Mouse (Mus musculus) liver, embryonic 15.5 days (tissue): ENCODE measurements around the gene Cdh13. TPM values are rescaled to one million over a fixed set of nuclear protein-coding genes. Genes with fewer than 3 reads are reported as not detected.

Experiments used
- ATAC-seq: fragments of 200-750 bp; cut with Nextera tagmentation; 2 replicates; pipeline ENCODE4 v1.8.0; 2017; ENCODE audit warnings: moderate number of reproducible peaks, mild to moderate bottlenecking, moderate library complexity; ENCODE audit not compliant: insufficient read depth
- H3K27ac ChIP-seq: fragments of 300-500 bp; sonication (generic); replicated peaks from 2 replicates; pipeline ENCODE4 v1.5.1; 2015; ENCODE audit warnings: mild to moderate bottlenecking, inconsistent platforms
- H3K27me3 ChIP-seq: fragments of 300-500 bp; sonication (generic); 2 replicates; pipeline ENCODE4 v1.6.1; 2015; ENCODE audit warnings: mild to moderate bottlenecking, inconsistent platforms
- H3K36me3 ChIP-seq: fragments of 300-500 bp; sonication (generic); replicated peaks from 2 replicates; pipeline ENCODE4 v1.6.1; 2015; ENCODE audit warnings: moderate library complexity, mild to moderate bottlenecking, inconsistent platforms
- H3K4me1 ChIP-seq: fragments of 300-500 bp; sonication (generic); replicated peaks from 2 replicates; pipeline ENCODE4 v1.6.1; 2015; ENCODE audit warnings: inconsistent platforms
- H3K4me2 ChIP-seq: fragments of 300-500 bp; sonication (generic); 2 replicates; pipeline ENCODE4 v1.6.1; 2015; ENCODE audit warnings: moderate library complexity, mild to moderate bottlenecking, inconsistent platforms
- H3K4me3 ChIP-seq: fragments of 300-500 bp; sonication (generic); replicated peaks from 2 replicates; pipeline ENCODE4 v1.5.1; 2015; ENCODE audit warnings: mild to moderate bottlenecking, inconsistent platforms
- H3K9ac ChIP-seq: fragments of 300-500 bp; sonication (generic); 2 replicates; pipeline ENCODE4 v1.6.1; 2015; ENCODE audit warnings: moderate library complexity, mild to moderate bottlenecking, inconsistent platforms
- H3K9me3 ChIP-seq: fragments of 300-500 bp; sonication (generic); replicated peaks from 2 replicates; pipeline ENCODE4 v1.6.1; 2016; ENCODE audit warnings: inconsistent platforms
- WGBS: fragments of 180-500 bp; shearing (Covaris S2); methylation state at CpG from one replicate; pipeline ENCODE4 v1.1.7; 2015; ENCODE audit warnings: mixed read lengths; ENCODE audit not compliant: insufficient replicate concordance; 5-methylcytosine and 5-hydroxymethylcytosine counted together
- polyA plus RNA-seq: library from polyadenylated mRNA; unstranded; fragments of >200 nt; fragmentation: Nextera tagmentation; extraction: Ambion mirVana; gene quantifications from 2 replicates; pipeline ENCODE4 v1.2.1, GENCODE M21; 2015

Cdh13 gene
- polyA plus RNA-seq, 1 experiment from 2014 or later: 0.56 TPM

DNA sequence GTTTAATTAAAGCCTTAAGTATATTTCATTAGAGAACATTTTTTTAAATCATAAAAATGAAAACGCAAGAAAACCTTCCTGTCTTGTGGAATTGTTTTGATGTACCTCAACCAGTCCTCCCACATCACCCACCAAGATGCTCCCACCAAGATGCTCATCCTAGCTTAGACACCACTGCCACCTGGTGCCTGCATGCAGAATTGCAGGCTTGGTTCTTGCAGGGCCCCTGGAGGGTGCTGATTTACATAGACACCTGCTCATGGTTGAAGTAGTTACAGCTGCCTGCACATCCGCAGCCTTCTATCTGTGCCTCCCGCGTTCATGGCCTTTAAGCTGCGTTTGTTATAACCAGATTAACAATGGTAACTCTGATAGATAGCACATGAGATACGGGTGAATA lies 566.8 kb downstream of the Cdh13 start:
- WGBS: 15% methylated on average over 6 of the region's 6 CpGs
- no peak overlapping the region for H3K9ac ChIP-seq
- H3K27ac ChIP-seq: no peak overlapping the region
- no peaks in the 10 kb centered on the region for H3K9me3 ChIP-seq
- no peaks in the 10 kb centered on the region for H3K36me3 ChIP-seq
- no peak overlapping the region for H3K4me2 ChIP-seq
- H3K27me3 ChIP-seq: no peaks in the 10 kb centered on the region
- ATAC-seq: no peak
- H3K4me1 ChIP-seq: no peaks in the 10 kb centered on the region
- no peak overlapping the region for H3K4me3 ChIP-seq

DNA sequence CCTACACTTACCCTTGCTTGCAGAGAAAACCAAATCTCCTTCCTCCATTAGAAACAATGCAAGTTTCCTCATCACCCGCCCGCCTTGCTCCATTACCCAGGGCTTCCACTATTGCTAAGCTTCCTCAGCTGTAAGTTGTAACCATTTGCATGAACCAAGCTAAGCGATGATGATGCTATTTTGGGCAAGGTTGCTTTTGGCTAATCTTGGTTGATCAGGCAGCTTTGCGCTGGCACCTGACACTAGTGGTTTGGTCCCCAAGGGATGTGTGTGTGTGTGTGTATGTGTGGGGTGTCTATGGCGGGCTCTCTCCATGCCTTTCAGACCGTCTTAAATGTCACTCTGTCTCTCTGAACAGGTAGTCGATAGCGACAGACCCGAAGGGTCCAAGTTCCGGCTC lies 567.8 kb downstream of the Cdh13 start:
- Histone ChIP-seq H3K4me2 (no peak overlapping the region), H3K9ac (no peak overlapping the region), H3K36me3 (no peaks in the 10 kb centered on the region), H3K4me1 (no peaks in the 10 kb centered on the region), H3K9me3 (no peaks in the 10 kb centered on the region), H3K4me3 (no peak overlapping the region), H3K27me3 (no peaks in the 10 kb centered on the region), H3K27ac (no peak overlapping the region)
- ATAC-seq: no peak
- WGBS: 69% methylated on average over 10 of the region's 10 CpGs

DNA sequence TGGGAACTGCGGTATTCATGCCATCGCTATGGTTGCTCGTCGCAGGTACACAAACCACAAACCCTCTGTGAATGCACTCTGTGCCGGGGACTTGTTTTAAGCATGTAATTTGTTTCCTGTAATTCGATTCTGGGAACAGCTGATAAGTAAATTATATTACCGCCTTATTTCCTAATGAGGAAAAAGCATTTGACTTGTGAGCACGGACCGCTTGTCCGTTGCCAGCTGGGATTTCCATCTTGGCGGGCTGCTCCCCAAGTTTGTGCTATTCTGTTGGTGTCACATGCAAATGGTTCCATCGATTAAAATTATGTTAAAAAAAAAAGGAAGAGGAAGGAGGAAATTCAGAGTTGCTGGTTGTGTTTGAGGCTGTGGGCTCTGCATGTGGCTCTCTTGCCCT lies 569.3 kb downstream of the Cdh13 start:
- no peaks in the 10 kb centered on the region for H3K4me1 ChIP-seq
- H3K4me3 ChIP-seq: no peak overlapping the region
- H3K9ac ChIP-seq: no peak overlapping the region
- no peaks in the 10 kb centered on the region for H3K27me3 ChIP-seq
- 66% methylated on average over 12 of the region's 12 CpGs for WGBS
- H3K4me2 ChIP-seq: no peak overlapping the region
- no peak overlapping the region for H3K27ac ChIP-seq
- H3K9me3 ChIP-seq: no peaks in the 10 kb centered on the region
- ATAC-seq: no peak
- H3K36me3 ChIP-seq: no peaks in the 10 kb centered on the region

DNA sequence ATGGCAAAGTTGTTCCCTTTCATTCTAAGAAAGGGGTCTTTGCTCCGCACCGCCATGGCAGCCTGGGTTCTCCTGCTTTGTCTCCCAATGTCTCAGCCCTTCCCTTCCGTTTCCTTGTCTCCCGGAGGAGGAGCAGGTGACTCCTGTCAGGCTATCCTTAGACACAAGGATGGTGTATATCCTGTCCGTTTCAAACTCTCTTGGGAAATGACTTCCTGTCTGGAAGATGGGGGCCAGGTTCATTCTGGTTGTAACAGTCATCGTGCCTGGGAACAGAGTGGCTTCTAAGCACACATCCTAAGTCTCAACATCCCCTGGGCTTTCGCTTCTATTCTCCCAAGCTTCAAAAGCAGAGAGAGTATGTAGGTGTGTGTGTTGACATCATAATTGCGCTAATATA lies 571.1 kb downstream of the Cdh13 start:
- Histone ChIP-seq H3K27ac (no peak overlapping the region), H3K4me2 (no peak overlapping the region), H3K9ac (no peak overlapping the region), H3K36me3 (no peaks in the 10 kb centered on the region), H3K4me1 (no peaks in the 10 kb centered on the region), H3K27me3 (no peaks in the 10 kb centered on the region), H3K9me3 (no peaks in the 10 kb centered on the region), H3K4me3 (no peak overlapping the region)
- WGBS: 69% methylated on average over 8 of the region's 8 CpGs
- ATAC-seq: no peak

DNA sequence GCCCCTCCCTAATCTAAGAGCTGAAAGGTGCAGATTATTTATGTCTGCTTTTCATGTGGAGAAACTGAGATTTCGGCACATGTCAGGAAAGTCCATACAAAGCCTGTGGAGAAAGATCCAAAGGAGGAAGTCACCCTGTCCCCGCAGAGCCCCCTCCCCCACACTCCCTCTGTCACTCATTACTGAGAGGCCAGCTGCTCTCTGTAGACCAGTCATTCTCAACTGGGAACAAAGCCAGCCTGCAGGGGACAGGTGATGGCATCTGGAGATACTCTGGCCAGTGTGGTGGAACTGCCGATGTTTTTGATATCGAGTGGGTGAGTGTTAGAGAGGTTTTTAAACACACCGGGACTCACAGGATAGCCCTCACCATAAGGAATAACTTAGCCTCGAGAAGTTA lies 582.8 kb downstream of the Cdh13 start:
- H3K9ac ChIP-seq: no peak overlapping the region
- 63% methylated on average over 6 of the region's 6 CpGs for WGBS
- H3K4me1 ChIP-seq: no peaks in the 10 kb centered on the region
- H3K36me3 ChIP-seq: no peaks in the 10 kb centered on the region
- H3K4me3 ChIP-seq: no peak overlapping the region
- no peaks in the 10 kb centered on the region for H3K27me3 ChIP-seq
- no peak overlapping the region for H3K4me2 ChIP-seq
- no peak for ATAC-seq
- H3K27ac ChIP-seq: no peak overlapping the region
- no peaks in the 10 kb centered on the region for H3K9me3 ChIP-seq

DNA sequence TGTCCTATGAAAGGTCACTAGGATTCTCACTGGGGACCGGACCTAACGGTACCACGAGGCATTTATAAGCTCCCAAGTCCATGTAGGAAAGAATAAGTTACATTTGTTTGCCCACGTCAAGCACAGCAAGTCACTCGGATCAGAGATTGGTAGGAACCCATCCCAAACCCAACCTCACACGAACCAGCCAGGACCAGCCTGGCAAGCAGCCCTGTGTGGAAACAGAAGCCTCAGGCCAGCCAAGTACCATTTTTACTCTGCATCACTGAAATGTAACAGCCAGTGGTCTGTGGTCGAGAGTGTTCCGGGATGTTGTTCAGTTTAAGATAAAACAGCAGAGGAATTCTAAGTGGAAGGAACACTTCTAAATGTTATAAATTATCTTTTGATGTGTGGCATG lies 587.2 kb downstream of the Cdh13 start:
- Histone ChIP-seq H3K27ac (no peak overlapping the region), H3K4me2 (no peak overlapping the region), H3K9ac (no peak overlapping the region), H3K4me1 (no peaks in the 10 kb centered on the region), H3K27me3 (no peaks in the 10 kb centered on the region), H3K4me3 (no peak overlapping the region), H3K9me3 (no peaks in the 10 kb centered on the region), H3K36me3 (no peaks in the 10 kb centered on the region)
- no peak for ATAC-seq
- 64% methylated on average over 8 of the region's 8 CpGs for WGBS

DNA sequence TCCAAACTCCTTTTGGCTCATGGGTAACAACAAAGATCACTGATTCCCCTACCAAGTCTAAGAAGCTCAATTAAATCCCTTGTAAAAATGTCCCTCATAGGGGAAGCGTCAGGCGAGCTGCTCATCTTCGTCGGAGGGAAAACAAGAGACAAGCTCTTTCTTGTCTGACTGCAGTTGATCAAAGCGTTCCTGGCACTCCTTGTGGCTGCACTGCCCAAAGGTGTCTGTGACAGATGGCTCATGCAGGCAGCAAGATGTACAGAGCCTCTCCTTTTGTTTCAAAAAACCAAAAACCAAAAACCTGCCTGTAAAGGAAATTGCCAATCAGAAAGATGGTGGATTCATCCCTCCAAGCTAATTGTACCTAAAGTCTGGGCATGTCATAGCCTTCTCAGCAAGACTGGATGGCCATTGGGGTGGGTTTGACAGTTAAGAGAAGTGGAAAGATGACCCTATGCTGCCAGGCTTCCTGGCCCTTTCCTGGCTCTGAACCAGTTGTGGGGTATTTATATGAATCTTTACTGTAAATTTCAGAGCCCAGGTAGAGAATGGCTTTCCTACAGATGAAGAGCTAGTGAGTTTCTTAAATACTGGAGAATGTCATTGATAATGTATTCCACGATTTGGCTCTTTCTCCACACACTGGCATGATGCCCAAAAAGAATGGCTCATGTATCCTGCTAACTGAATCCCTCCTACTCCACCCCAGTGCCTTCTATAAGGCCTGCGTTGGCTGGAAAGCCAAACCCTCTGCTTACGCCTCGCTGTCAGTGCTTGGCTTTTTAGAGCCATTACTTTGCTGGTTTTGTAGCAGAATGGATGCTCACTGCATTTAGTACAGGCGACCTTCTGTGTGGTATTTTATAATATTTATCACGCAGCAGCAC lies 596.6 kb downstream of the Cdh13 start:
- WGBS: 67% methylated on average over 11 of the region's 11 CpGs
- Histone ChIP-seq H3K4me1 (no peaks in the 10 kb centered on the region), H3K27ac (no peak overlapping the region), H3K9me3 (0 out of 2 replicates have a peak, but pooled peaks cover 2% of the 10 kb centered on the region), H3K36me3 (no peaks in the 10 kb centered on the region), H3K27me3 (no peaks in the 10 kb centered on the region), H3K9ac (no peak overlapping the region), H3K4me3 (no peak overlapping the region), H3K4me2 (no peak overlapping the region)
- ATAC-seq: no peak

DNA sequence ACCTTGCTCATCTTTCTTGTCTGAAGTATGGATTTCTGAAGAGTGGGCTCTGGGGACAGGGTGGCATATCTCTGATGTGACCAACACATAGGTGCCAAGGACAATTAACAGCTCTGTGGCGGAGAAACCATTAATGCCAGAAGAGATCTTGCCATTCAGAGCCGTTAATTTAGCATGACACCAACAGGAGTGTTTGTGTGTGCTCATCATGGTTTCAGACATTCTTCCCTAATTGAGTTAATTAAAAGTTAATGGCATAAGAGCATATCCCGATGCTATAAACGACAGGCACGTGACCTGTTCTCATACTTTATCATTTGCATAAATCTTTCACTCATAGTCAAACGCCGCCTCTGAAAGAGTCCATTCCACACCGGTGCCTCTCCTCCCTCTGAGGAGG lies 600.8 kb downstream of the Cdh13 start:
- H3K36me3 ChIP-seq: no peaks in the 10 kb centered on the region
- H3K27ac ChIP-seq: no peak overlapping the region
- WGBS: 69% methylated on average over 8 of the region's 8 CpGs
- H3K4me1 ChIP-seq: no peaks in the 10 kb centered on the region
- H3K27me3 ChIP-seq: no peaks in the 10 kb centered on the region
- ATAC-seq: no peak
- no peak overlapping the region for H3K4me2 ChIP-seq
- no peak overlapping the region for H3K9ac ChIP-seq
- no peak overlapping the region for H3K4me3 ChIP-seq
- H3K9me3 ChIP-seq: 0 out of 2 replicates have a peak, but pooled peaks cover 3% of the 10 kb centered on the region

DNA sequence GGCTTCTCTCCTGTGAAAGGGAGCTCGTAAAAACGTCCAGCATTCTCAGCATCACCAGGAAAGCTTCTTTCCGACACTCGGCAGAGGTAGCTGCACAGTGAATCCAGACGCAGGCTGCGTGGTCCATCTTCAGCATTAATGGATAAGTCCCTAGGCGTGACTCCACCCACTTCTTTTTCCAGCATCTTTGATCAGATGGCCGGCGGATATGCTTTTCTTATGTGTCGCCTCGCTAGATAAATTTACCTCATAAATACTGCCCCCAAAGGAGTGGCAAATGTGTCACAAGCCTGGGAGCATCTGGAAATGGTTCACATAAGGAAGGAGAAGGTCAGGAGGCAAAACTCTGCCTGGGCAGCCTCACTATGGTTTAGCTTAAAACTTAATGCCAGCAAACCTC lies 601.5 kb downstream of the Cdh13 start:
- no peak overlapping the region for H3K9ac ChIP-seq
- no peak for ATAC-seq
- no peaks in the 10 kb centered on the region for H3K4me1 ChIP-seq
- H3K4me2 ChIP-seq: no peak overlapping the region
- WGBS: 74% methylated on average over 11 of the region's 11 CpGs
- H3K4me3 ChIP-seq: no peak overlapping the region
- H3K27me3 ChIP-seq: no peaks in the 10 kb centered on the region
- no peaks in the 10 kb centered on the region for H3K36me3 ChIP-seq
- no peak overlapping the region for H3K27ac ChIP-seq
- 0 out of 2 replicates have a peak, but pooled peaks cover 3% of the 10 kb centered on the region for H3K9me3 ChIP-seq

DNA sequence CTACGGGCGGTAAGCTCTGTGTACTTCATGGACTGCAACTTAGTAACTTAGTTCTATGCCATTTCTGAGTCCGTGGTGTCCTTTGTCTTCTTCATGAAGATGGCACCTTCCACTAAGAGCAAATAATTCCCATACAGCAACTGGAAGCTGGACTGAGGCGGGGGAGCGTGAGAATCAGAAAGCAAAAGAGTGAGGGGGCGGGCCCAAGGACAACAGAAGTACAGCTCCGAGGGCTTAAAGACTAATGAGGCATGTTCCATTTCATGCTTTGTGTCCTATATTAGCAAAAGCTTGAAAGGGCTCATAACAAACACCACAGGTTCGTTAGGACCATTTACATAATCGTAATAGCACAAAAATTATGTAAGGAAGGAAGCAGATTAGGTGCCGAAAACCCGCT lies 618.9 kb downstream of the Cdh13 start:
- H3K27ac ChIP-seq: no peak overlapping the region

DNA sequence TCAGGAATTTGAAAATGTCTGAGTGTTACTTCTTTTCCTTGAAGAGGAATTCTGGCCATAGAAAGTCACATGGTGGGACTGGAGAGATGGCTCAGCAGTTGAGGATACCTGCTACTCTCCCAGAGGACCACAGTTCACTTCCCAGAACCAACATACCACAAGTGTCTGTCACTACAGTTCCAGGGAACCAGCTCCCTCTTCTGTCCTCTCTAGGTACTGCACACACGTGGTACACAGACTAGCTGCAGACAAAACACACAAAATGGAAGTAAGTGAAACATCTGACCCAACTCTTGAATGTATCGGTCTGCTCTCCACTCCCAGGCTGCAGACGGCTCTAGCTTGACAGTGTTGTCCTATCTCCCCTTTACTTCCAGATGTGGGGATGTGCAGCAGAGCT lies 633.0 kb downstream of the Cdh13 start:
- no peak for ATAC-seq
- H3K9me3 ChIP-seq: peaks cover 8% of the 10 kb centered on the region
- no peak overlapping the region for H3K27ac ChIP-seq
- WGBS: 55% methylated on average over 3 of the region's 3 CpGs
- H3K4me1 ChIP-seq: no peaks in the 10 kb centered on the region
- H3K9ac ChIP-seq: no peak overlapping the region
- H3K27me3 ChIP-seq: no peaks in the 10 kb centered on the region
- no peaks in the 10 kb centered on the region for H3K36me3 ChIP-seq
- no peak overlapping the region for H3K4me2 ChIP-seq
- H3K4me3 ChIP-seq: no peak overlapping the region

More for the DNA sequence above, 618.9 kb downstream of the Cdh13 start:
- Histone ChIP-seq H3K4me2 (no peak overlapping the region), H3K36me3 (no peaks in the 10 kb centered on the region), H3K4me3 (no peak overlapping the region), H3K4me1 (no peaks in the 10 kb centered on the region), H3K27me3 (no peaks in the 10 kb centered on the region), H3K9me3 (peaks cover 3% of the 10 kb centered on the region; the same call in 1 of the 2 replicates), H3K9ac (no peak overlapping the region)
- WGBS: 68% methylated on average over 11 of the region's 11 CpGs
- no peak for ATAC-seq

DNA sequence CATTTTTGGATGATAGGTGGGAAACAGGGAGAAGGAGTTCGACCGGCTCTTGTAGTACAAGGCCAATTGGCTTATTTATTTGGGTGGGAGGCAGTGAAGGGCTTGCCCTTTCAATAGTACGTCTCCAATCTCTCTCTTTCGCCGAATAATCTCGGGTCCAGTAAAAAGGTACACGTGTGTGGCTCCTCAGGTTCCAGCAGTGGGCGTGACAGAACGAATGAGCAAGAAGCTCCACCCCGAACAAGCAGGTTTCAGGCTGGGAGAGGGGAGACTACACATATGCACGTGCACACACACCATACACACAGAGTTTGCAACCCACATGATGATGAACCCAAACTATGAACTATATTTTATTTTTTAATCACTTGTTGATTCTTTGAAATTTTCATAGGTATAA lies 653.9 kb downstream of the Cdh13 start:
- Histone ChIP-seq H3K36me3 (no peaks in the 10 kb centered on the region), H3K4me2 (no peak overlapping the region), H3K9me3 (no peaks in the 10 kb centered on the region), H3K4me3 (no peak overlapping the region), H3K4me1 (no peaks in the 10 kb centered on the region), H3K9ac (no peak overlapping the region), H3K27me3 (no peaks in the 10 kb centered on the region), H3K27ac (no peak overlapping the region)
- ATAC-seq: no peak
- WGBS: 25% methylated on average over 11 of the region's 11 CpGs
